Mouse (Mus musculus): ENCODE measurements around the gene Erbb2. TPM values are rescaled to one million over a fixed set of nuclear protein-coding genes. Genes with fewer than 3 reads are reported as not detected.
A peak's percentile ranks its signal among the peaks of the same experiment; 100 is the strongest.

Erbb2 gene
- total RNA-seq, 2 experiments from 2014 or later = not detected

DNA sequence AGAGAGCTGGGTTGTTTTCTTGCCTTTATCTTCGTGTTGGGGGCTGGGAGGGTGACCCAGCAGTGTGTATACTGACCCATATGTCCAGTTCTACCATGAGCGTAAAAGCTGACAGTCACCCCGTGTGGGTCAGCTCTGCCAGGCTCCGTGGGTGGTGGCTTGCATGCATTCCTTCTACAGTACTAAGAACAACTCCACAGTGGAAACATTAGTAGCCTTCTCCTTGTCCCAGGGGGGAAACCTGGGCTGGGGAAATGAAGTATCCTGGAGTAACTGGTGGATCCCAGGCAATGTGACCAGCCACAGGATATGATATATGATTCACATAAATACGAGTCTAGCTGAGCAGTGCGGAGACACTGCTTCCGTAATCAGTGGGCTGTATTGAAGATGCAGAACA, 1.5 kb downstream of the Erbb2 start:
- no peak for ATAC-seq (replicated peaks; ENCODE audit: low FRiP score, low TSS enrichment, poor library complexity, severe bottlenecking)

DNA sequence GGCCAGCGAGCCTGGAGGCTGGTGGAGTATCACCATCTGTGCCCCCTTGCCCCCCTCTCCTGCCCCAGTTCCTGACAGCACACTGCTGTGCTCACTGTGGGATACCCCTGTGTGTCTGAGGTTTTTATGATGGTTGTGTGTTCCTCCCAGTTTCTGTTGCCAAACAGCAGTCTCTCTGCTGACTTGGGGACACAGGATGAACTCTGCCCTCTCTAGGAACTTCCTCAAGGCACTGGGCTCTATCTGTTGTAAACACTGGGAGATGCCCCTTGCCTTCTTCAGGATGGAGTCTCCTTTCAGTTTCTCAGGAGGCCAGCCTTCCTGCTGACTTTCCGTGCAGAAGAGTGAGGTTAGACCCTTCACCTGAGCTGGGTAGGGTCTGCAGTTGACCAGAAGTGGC, 1.9 kb downstream of the Erbb2 start:
- ATAC-seq (replicated peaks; ENCODE audit: low FRiP score, low TSS enrichment, poor library complexity, severe bottlenecking) = no peak

DNA sequence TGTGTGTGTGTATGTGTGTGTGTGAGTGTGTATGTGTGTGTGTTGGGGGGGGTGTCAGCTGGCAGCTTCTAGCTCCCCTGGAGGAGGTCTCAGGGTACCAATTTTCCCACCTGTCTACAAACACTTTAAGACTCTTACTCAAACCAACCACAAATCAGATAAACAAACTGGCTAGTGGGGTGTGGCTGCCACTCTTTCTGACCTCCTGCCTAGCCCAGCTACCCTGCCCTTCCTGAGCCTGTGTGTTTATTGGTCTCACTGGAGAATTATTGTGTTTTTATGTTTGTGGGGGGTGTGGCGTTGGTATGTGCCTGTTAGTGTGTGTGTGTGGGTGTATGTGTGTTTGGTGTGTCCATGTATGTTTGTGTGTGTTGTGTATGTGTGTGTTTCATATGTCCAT, 4.8 kb downstream of the Erbb2 start:
- no peak; the same call in 1 of the 2 replicates for ATAC-seq (replicated peaks; ENCODE audit: low FRiP score, low TSS enrichment, poor library complexity, severe bottlenecking)

DNA sequence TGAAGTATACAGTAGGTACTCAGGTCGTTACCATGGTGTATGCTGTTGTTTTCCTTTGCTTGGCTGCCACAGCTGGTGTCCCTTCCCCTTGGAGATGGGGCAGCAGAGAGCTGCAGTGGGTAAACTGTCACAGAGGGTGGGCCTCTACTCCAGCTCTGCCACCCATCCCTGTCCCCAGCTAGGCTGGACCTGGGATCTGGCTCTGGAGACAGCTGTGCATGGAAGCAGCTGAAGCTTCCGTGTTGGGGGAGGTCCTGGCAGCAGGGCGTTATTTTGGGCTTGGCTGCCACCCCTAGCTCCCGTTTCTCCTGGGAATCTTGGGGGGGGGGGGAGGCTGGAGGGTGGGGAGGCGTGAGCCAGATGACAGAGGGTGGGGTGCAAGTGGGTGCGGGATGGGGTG, 6.0 kb downstream of the Erbb2 start:
- no peak for ATAC-seq (replicated peaks; ENCODE audit: low FRiP score, low TSS enrichment, poor library complexity, severe bottlenecking)

DNA sequence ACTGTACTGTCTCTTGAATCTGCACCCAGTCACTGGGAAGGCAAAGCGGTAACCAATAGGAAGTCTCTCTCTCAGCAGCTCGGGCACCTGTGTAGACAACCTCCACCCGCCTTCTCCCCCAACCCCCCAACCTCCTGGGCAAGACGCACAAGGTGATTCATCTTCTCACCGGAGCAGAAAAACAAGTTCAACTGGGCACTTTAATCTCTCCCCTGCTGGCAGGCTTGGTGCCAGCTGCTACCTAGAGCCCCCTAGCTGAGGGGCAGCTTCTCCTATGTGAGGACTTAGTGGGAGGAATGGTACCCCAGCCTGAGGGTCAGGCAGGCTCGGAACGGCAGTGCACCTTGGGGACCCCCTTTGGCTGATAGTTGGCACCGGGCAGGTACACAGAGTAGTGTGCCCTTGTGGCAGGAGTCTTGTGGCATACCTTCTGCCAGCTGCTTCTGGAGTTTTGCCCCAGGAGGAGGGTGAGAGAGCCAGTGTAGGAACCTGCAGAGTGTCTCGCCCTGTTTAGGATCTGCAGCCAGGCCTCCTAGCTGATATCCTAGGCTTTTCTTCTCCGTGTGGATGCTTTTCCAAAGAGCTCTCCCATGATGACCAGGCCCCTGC, 6.8 kb downstream of the Erbb2 start:
- ATAC-seq (replicated peaks; ENCODE audit: low FRiP score, low TSS enrichment, poor library complexity, severe bottlenecking) = no peak

DNA sequence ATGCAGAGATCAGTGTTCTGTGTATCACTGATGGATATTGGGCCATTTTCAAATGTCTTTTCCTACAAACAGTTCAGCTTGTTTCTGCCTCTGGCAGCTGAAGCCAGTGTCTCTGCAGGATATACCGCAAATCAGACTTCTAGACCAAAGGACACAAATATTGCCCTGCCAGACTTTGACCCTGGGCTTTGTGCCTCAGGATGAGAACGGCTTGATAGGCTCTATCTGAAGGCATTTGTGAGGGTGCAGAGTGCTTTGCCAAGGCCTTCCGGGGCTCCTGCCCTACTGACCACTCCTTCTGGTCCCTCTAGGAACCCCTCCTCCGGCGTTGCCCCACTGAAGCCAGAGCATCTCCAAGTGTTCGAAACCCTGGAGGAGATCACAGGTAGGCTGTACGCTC, 14.3 kb downstream of the Erbb2 start:
- ATAC-seq (replicated peaks; ENCODE audit: low FRiP score, low TSS enrichment, poor library complexity, severe bottlenecking) = no peak

DNA sequence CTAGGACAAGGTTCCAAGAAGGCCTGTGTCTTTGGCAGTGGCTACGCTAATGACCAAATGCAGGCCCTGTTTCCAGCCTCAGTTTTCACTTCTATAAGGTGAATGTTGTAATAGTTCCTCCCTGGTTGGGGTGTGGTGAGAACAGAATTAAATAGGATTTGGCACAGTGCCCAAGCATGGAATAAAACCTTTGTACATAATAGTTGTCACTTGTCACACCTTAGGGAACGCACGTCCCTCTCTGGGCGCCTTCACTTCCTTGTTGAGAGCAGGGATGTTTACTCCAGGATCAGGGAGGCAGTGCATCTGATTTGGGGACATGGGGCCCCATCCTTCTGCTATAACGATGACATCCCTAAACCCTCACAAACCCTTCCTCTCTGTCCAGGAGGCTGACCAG, 16.2 kb downstream of the Erbb2 start:
- no peak for ATAC-seq (replicated peaks; ENCODE audit: low FRiP score, low TSS enrichment, poor library complexity, severe bottlenecking)

DNA sequence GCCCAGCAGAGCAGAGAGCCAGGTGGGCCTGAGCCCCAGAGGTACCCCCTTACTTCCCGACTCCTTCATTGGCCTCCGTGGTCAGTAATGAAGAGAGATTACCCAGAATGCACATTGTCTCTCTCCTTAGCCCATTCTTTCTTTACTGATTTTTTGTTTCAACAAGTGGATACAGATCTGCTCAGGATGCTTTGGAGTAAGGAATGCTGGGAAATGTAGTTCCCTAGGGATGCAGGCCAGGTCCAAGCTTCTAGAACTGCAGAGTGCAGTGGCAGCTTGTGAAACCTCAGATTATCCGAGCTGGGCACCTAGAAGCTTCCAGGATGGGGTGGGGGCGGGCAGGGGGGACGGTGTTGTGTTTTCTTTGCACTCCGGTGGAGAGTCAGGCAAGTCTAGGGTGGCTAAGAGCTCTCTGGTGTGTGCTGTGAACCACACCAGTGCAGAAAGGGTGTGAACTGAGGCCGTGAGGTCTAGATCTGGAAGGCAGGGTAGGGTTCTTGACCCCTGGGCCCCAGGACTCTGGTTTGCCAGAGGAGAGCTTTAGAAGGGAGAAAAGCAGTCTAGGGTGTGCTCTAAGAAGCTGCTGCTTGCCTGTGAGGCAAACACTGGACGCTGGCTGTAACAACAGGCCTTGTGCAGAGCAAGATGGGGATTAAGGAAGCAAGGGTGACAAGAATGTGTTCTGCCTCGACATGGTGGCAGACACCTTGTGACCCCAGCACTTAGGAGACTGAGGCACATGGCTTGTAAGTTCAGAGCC, 19.7 kb downstream of the Erbb2 start:
- ATAC-seq (replicated peaks; ENCODE audit: low FRiP score, low TSS enrichment, poor library complexity, severe bottlenecking) = no peak

DNA sequence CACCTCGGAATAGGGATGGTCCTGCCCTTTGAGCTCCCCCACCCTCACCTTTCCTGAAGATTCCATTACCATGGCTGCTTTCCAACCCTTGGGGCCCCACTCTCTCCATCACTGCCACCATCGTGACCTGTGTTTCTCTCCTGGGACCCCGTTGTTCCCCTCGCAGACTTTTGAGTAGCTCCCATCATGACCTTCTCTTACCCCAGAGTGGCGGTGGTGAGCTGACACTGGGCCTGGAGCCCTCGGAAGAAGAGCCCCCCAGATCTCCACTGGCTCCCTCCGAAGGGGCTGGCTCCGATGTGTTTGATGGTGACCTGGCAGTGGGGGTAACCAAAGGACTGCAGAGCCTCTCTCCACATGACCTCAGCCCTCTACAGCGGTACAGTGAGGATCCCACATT, 23.5 kb downstream of the Erbb2 start:
- no peak for ATAC-seq (replicated peaks; ENCODE audit: low FRiP score, low TSS enrichment, poor library complexity, severe bottlenecking)

DNA sequence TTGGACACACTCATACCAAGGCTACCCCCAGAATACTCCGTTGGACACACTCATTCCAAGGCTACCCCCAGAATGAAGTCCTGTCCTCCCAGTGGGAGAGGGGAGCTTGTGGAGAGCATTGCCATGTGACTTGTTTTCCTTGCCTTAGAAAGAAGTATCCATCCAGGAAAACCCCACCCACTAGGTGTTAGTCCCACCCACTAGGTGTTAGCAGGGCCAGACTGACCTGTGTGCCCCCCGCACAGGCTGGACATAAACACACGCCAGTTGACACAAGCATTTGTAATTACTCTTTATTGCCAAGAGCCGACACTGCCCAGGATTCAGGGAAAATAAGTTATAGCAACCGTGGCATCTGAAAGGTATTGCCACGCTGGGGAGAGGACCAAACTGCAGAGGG, 25.2 kb downstream of the Erbb2 start:
- ATAC-seq (replicated peaks; ENCODE audit: low FRiP score, low TSS enrichment, poor library complexity, severe bottlenecking) = no peak

DNA sequence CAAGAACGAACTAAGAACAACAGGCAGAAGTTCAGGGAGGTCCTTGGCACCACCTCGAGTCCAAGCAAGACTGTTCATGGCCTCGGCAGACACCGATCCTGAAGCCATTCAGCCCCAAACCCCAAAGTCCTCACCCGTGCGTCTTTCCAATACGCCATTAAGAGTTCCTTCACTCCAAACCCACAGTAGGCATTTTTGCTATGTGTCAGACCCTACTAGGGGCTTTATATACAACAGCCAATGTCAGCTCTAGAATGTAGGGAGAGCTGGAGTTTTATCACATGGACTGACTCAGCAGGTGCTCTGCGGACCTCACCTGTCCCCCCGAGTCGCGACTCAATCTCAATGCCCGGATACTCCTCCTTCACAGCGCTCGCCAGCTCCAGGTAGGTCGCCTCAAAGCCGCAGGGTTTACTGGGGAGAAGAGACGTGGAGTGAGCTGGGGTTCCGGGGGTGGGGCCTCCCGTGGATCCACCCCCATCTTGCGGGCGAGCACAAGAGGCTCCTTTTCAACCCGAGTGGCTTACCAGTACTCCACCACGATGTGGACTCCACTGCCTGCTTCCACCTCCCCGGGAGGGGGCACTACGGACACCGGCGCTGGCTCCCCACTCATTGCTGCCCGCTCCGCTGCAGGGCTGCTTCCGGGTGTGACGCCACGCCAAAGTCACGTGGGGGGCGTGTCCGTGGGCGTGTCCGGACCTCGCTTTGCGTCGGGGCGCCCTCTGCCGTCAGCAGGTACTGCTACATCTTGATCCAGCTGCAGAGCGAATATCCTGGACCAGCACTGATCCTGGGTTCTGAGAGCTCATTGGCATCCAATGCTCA, 26.3 kb downstream of the Erbb2 start, which contains the start of gene Mien1:
Gene Mien1 (minus strand): TSS at position 661 of the 828 bp plus-strand sequence.
- ATAC-seq (replicated peaks; ENCODE audit: low FRiP score, low TSS enrichment, poor library complexity, severe bottlenecking) = peak; percentile 94

DNA sequence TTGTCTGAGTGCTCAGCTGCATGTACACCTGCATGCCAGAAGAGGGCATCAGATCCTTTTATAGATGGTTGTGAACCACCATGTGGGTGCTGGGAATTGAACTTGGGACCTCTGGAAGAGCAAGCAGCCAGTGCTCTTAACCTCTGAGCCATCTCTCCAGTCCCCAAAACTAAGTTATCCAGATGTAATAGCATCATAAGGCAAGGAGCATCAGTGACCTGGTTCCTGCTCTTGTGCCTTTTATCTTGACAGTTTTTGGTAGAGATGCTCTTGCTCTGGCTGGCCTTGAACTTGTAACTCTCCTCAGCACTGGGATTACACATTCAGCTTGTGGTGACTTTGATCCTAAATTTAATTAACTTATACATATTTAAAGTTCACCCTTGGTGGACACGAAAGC, 31.4 kb downstream of the Erbb2 start:
- no peak for ATAC-seq (replicated peaks; ENCODE audit: low FRiP score, low TSS enrichment, poor library complexity, severe bottlenecking)

DNA sequence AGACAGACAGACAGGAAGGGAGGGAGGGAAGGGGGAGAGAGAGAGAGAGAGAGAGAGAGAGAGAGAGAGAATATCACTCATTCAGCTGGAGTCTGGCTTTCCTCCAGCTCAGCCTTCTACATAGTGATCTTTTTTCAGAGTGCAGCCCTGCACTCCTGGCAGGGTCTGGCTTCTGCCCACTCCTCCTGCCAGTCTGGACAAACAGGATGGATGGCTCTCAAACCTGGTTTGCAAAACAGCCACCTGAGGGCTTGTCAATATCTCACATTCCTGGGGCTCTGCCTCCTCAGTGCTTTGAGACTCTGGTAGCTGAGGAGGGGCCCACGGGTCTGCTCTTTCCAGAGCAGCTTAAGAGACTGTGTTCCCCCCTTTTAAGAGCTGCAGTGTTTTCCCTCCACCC, 33.0 kb downstream of the Erbb2 start:
- ATAC-seq (replicated peaks; ENCODE audit: low FRiP score, low TSS enrichment, poor library complexity, severe bottlenecking) = no peak

DNA sequence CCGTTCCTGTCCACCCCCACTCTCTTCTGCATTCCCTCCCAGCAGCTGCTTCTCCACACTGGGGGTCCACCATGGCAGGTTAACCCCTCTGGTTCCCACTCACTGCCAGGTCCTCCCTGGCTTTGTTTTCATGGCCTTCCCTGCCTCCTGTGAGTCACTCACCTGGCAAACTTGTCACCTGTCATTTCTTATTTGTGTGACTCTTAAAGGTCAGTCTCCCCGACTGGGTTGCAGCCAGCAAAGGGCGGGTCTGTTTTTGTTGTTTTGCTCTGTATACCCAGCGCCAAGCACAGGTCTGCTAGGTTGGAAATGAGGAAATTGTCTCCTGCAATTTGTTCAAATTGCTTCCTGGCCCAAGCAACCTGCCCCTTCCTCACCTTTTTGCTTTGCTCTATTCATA, 33.4 kb downstream of the Erbb2 start:
- ATAC-seq (replicated peaks; ENCODE audit: low FRiP score, low TSS enrichment, poor library complexity, severe bottlenecking) = no peak

DNA sequence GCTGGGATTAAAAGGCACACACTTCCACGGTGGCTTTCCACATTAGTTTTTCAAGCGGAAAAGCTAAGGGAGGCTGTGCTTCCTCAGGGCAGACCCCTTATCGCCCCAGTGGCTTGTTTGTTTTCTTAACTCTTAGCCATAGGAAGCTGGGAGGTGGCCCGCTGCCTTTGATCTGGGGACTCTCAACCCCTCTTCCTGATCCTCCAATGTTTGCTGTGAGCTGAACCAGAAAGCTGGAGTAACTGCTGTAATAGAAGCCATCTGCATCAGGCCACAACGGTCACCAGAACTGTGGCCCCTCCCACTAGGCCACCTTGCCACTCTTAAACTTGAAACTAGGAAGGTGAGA, 33.9 kb downstream of the Erbb2 start, which contains the start of gene Grb7:
Gene Grb7 (plus strand): TSS at position 182 of the 349 bp plus-strand sequence.
- no peak for ATAC-seq (replicated peaks; ENCODE audit: low FRiP score, low TSS enrichment, poor library complexity, severe bottlenecking)

DNA sequence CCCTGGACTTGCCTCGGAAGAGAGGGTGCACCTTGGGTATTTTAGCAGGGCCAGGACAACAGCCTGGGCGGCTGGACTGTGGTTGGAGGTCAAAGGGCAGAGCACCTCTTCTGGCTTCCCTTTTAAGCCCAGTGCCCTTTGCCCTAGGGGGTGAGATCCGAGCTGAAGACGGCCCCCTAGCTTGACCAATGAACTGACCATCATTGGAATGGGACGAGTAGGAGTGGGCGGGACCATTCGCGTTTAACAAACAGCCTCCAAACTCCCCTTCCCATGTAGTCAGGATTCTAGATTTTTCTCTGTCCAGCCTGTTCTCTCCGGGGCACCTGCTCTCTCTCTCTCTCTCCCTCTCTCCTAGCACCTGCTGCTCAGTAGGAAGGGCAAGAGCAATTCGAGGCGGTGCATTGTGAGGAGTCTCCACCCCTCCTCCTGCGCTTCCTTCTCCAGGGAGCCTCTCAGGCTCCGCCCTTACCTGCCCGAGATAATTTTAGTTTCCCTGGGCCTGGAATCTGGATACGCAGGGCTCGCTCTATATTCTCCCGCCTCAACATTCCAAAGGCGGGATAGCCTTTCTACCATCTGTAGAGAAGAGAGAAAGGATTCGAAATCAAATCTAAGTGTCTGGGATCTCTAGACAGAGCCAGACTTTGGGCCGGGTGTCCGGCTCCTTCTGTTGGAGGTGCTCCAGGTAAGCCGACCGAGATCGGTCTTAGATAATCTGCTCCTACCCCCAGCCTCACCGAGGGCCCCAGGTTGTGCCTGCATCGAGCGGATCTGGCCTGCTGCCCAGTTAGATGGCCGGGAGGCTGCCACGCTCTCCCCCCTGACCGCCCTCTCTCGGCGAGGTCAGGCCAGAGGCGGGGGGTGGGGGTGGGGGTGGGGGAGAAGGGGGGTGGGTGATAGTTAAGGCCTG, 34.5 kb downstream of the Erbb2 start:
- ATAC-seq (replicated peaks; ENCODE audit: low FRiP score, low TSS enrichment, poor library complexity, severe bottlenecking) = no peak

DNA sequence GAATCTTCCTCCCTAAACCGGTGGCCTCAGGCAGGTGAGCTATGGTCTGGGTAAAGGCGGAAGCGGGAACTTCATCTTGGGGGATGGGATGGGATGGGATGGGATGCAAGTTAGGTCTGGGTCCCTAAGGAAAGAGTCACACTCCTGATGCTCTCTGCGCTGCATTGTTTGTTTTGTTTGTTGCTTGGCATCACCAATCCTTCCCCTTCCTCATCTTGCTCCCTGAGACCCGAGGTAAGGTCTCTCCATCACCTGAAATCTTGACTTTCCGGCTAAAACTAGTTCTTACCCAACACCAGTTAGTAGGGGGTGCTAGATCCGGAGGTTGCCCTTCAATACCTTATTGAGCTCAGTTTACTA, 35.2 kb downstream of the Erbb2 start:
- ATAC-seq (replicated peaks; ENCODE audit: low FRiP score, low TSS enrichment, poor library complexity, severe bottlenecking) = no peak

DNA sequence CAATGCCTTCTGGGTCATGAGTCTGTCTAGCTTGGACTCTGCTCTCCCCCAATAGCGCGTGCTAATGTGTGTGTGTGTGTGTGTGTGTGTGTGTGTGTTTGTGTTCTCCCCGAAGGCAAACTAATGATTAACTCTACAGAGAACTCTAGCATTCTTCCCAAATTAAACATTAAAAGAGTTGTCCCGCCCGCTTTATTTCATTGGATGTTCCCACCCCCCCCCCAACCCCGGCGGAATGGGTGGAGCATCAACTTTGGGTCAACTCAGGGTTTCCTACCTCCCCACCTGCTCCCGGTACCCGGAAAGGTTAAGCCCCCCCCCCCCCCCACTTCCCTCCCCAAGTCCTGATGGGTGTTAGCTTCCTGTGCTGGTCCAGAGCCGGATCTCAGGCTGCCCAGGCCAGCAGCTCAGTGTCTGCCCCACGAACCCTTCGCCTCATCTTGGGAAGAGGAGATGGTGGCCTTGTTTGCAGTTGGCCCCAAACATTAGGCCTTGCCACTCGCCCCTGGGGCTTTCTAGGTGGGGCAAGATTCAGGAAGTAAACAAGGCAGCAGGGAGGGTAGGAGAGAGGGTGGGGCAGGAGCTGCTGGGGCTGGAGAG, 36.0 kb downstream of the Erbb2 start:
- ATAC-seq (replicated peaks; ENCODE audit: low FRiP score, low TSS enrichment, poor library complexity, severe bottlenecking) = no peak

DNA sequence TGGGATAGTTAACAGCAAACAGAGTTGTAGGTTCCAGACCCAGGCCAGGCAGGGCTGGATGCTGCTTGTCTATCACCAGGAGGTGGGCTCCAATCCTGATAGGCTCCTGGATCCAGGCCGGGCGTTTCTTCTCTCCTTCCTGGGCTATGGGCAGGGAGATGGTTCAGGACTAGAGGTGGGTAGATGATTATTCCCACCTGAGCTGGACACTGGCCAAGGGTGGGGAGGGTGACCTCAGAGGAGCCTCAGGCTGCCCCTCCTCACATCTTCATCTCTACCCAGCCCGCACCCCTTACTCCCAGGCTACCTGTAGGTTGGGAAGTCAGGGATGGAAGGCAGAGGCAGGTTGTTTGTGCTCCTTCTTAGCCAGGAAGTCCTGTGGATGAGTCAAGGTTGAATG, 37.1 kb downstream of the Erbb2 start:
- no peak for ATAC-seq (replicated peaks; ENCODE audit: low FRiP score, low TSS enrichment, poor library complexity, severe bottlenecking)

Data from megakaryocyte-erythroid progenitor cell, adult 5-6 weeks (primary cell).